Mouse (Mus musculus): Measurements from ENCODE around the gene Mettl8.

GRCm38 (mm10) chr2:70962921-70963320, 92.5 kb downstream of the Mettl8 start:
- TF ChIP-seq CTCF (conservative IDR thresholded peaks at IDR 0.05; ENCODE audit: insufficient read depth, insufficient read length, low read depth, low read length) = no peak
- TF ChIP-seq POLR2A (IDR thresholded peaks at IDR 0.05; ENCODE audit: low read depth, low read length) = no peak

Data from kidney, adult 2 months (tissue).